Mouse (Mus musculus): ENCODE measurements around the gene Olfr685. TPM values are rescaled to one million over a fixed set of nuclear protein-coding genes. Genes with fewer than 3 reads are reported as not detected.

Olfr685 gene
- polyA plus RNA-seq, 1 experiment = not detected

DNA sequence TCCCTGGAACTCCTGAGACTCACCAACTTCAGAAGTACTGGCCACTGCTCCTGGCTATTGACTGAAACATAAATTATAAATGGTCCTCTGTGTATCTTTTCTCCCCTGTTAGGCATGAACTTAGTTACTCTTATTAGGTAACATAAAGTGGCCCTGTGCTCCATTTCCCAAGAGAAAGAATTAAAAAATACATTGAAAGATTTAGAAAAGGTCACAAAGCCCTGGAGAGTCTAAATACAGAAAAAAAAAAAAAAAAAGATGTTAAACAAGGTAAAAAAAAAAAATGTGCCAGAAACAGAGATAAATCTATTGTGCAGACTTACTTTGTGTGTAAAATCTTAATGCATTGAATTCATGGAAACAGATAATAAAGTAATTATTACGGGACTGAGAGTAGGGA is 22.3 kb downstream of the Olfr685 start, which contains the start of gene Olfr684:
TSS of gene Olfr684 (minus strand) at position 101 of the 400 bp plus-strand sequence.
- no peak within 1 kb of the TSS for H3K4me3 ChIP-seq (replicated peaks; ENCODE audit: control insufficient read depth, low read depth, low read length)
- TF ChIP-seq POLR2A (IDR thresholded peaks at IDR 0.05; ENCODE audit: borderline replicate concordance, control insufficient read depth, low read depth, low read length) (no peak), CTCF (IDR thresholded peaks at IDR 0.05; ENCODE audit: control insufficient read depth, insufficient read depth, low read length) (no peak)
- no peaks in the 10 kb centered on the region for H3K4me1 ChIP-seq (ENCODE audit: control insufficient read depth, insufficient read depth, low read length)
- WGBS = 76% methylated on average over 1 of the region's 1 CpGs
- no peak within 1 kb of the TSS for H3K27ac ChIP-seq (ENCODE audit: control insufficient read depth, insufficient read depth, low read depth, low read length, poor library complexity)

GRCm38 (mm10) chr7:105146912-105147311 is 38.9 kb downstream of the Olfr685 start, which contains the start of gene Olfr683:
Gene Olfr683 (minus strand): TSS chr7:105147012.
- 68% methylated on average over 1 of the region's 1 CpGs for WGBS
- no peaks in the 10 kb centered on the region for H3K4me1 ChIP-seq (ENCODE audit: control insufficient read depth, insufficient read depth, low read length)
- no peak within 1 kb of the TSS for H3K27ac ChIP-seq (ENCODE audit: control insufficient read depth, insufficient read depth, low read depth, low read length, poor library complexity)
- no peak within 1 kb of the TSS for H3K4me3 ChIP-seq (replicated peaks; ENCODE audit: control insufficient read depth, low read depth, low read length)
- no peak for TF ChIP-seq POLR2A (IDR thresholded peaks at IDR 0.05; ENCODE audit: borderline replicate concordance, control insufficient read depth, low read depth, low read length)
- TF ChIP-seq CTCF (IDR thresholded peaks at IDR 0.05; ENCODE audit: control insufficient read depth, insufficient read depth, low read length) = no peak

GRCm38 (mm10) chr7:105141275-105141674 is 44.5 kb downstream of the Olfr685 start:
- WGBS = 67% methylated on average over 2 of the region's 2 CpGs
- Histone ChIP-seq H3K27ac (ENCODE audit: control insufficient read depth, insufficient read depth, low read depth, low read length, poor library complexity) (no peak overlapping the region), H3K4me3 (replicated peaks; ENCODE audit: control insufficient read depth, low read depth, low read length) (no peak overlapping the region), H3K4me1 (ENCODE audit: control insufficient read depth, insufficient read depth, low read length) (no peaks in the 10 kb centered on the region)
- TF ChIP-seq POLR2A (IDR thresholded peaks at IDR 0.05; ENCODE audit: borderline replicate concordance, control insufficient read depth, low read depth, low read length) (no peak), CTCF (IDR thresholded peaks at IDR 0.05; ENCODE audit: control insufficient read depth, insufficient read depth, low read length) (no peak)

Other genes starting within 250 kb of the Olfr685 start
- not detected in 2 replicates for gene Olfr670, start 223.4 kb downstream of the Olfr685 start, polyA plus RNA-seq (2011; ENCODE audit: insufficient read depth, insufficient read length, low replicate concordance, missing spikeins)
- gene Olfr671, start 206.9 kb downstream of the Olfr685 start, polyA plus RNA-seq (2011; ENCODE audit: insufficient read depth, insufficient read length, low replicate concordance, missing spikeins) = not detected in 2 replicates
- gene Olfr672, start 184.0 kb downstream of the Olfr685 start, polyA plus RNA-seq (2011; ENCODE audit: insufficient read depth, insufficient read length, low replicate concordance, missing spikeins) = not detected in 2 replicates
- gene Olfr675, start 157.6 kb downstream of the Olfr685 start, polyA plus RNA-seq (2011; ENCODE audit: insufficient read depth, insufficient read length, low replicate concordance, missing spikeins) = not detected in 2 replicates
- gene Olfr676, start 153.3 kb downstream of the Olfr685 start, polyA plus RNA-seq (2011; ENCODE audit: insufficient read depth, insufficient read length, low replicate concordance, missing spikeins) = not detected in 2 replicates
- gene Olfr677, start 134.6 kb downstream of the Olfr685 start, polyA plus RNA-seq (2011; ENCODE audit: insufficient read depth, insufficient read length, low replicate concordance, missing spikeins) = not detected in 2 replicates
- gene Olfr678, start 121.5 kb downstream of the Olfr685 start, polyA plus RNA-seq (2011; ENCODE audit: insufficient read depth, insufficient read length, low replicate concordance, missing spikeins) = not detected in 2 replicates
- not detected in 2 replicates for gene Olfr679, start 104.8 kb downstream of the Olfr685 start, polyA plus RNA-seq (2011; ENCODE audit: insufficient read depth, insufficient read length, low replicate concordance, missing spikeins)
- not detected in 2 replicates for gene Olfr680-ps1, start 93.2 kb downstream of the Olfr685 start, polyA plus RNA-seq (2011; ENCODE audit: insufficient read depth, insufficient read length, low replicate concordance, missing spikeins)
- not detected in 2 replicates for gene Olfr681, start 69.2 kb downstream of the Olfr685 start, polyA plus RNA-seq (2011; ENCODE audit: insufficient read depth, insufficient read length, low replicate concordance, missing spikeins)
- gene Olfr683, start 39.0 kb downstream of the Olfr685 start, polyA plus RNA-seq (2011; ENCODE audit: insufficient read depth, insufficient read length, low replicate concordance, missing spikeins) = not detected in 2 replicates
- not detected in 2 replicates for gene Olfr684, start 22.4 kb downstream of the Olfr685 start, polyA plus RNA-seq (2011; ENCODE audit: insufficient read depth, insufficient read length, low replicate concordance, missing spikeins)
- not detected in 2 replicates for gene Olfr686, start 21.5 kb upstream of the Olfr685 start, polyA plus RNA-seq (2011; ENCODE audit: insufficient read depth, insufficient read length, low replicate concordance, missing spikeins)
- not detected in 2 replicates for gene Olfr688, start 102.1 kb upstream of the Olfr685 start, polyA plus RNA-seq (2011; ENCODE audit: insufficient read depth, insufficient read length, low replicate concordance, missing spikeins)
- not detected in 2 replicates for gene Olfr689, start 125.2 kb upstream of the Olfr685 start, polyA plus RNA-seq (2011; ENCODE audit: insufficient read depth, insufficient read length, low replicate concordance, missing spikeins)
- not detected in 2 replicates for gene Olfr690, start 148.1 kb upstream of the Olfr685 start, polyA plus RNA-seq (2011; ENCODE audit: insufficient read depth, insufficient read length, low replicate concordance, missing spikeins)
- gene Olfr691, start 156.3 kb upstream of the Olfr685 start, polyA plus RNA-seq (2011; ENCODE audit: insufficient read depth, insufficient read length, low replicate concordance, missing spikeins) = not detected in 2 replicates
- gene Olfr692, start 182.2 kb upstream of the Olfr685 start, polyA plus RNA-seq (2011; ENCODE audit: insufficient read depth, insufficient read length, low replicate concordance, missing spikeins) = not detected in 2 replicates
- not detected in 2 replicates for gene Gm5901, start 189.0 kb upstream of the Olfr685 start, polyA plus RNA-seq (2011; ENCODE audit: insufficient read depth, insufficient read length, low replicate concordance, missing spikeins)
- 31.1 and 112 TPM in 2 replicates for gene Fam160a2, start 214.0 kb upstream of the Olfr685 start, polyA plus RNA-seq (2011; ENCODE audit: insufficient read depth, insufficient read length, low replicate concordance, missing spikeins)
- 0.60 TPM in 1 of 2 replicates, not detected in the other for gene Cnga4, start 218.6 kb upstream of the Olfr685 start, polyA plus RNA-seq (2011; ENCODE audit: insufficient read depth, insufficient read length, low replicate concordance, missing spikeins)
- gene Cckbr, start 239.7 kb upstream of the Olfr685 start, polyA plus RNA-seq (2011; ENCODE audit: insufficient read depth, insufficient read length, low replicate concordance, missing spikeins) = not detected in 2 replicates

Measured in bone marrow, adult 2 months (tissue).